Mouse (Mus musculus) natural killer cell, adult 2 months (primary cell): ENCODE results near the gene Slc6a3.

ENCODE experiments used
- DNase-seq, 2 experiments: peaks; one replicate each; pipeline ENCODE4 v3.0.0; 2022; ENCODE audit warnings: low spot score in 2 of 2

Slc6a3 gene

DNA sequence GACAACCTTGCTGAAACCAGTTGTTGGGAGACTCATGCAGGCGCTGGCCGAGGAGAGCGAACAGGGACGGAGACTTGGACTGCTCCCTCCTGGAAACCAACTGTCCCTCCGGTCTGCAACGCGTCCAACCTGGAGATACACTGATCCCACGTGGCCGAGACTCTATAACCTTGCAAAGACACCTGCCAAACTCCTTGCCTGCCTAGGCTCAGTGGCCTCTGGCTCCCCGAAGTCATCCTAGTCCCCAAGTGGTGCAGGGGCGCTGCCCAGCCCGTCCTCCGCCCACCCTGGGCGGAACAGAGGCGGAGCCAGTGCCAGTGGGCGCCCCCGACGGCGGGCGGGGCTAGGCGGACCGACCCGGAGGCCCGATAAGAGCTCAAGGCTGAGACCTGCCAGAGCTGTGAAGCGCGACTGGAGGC, at the start of gene Slc6a3:
Gene Slc6a3, plus strand, starts transcription at position 345 of the 419 bp plus-strand sequence.
- no peak for DNase-seq

DNA sequence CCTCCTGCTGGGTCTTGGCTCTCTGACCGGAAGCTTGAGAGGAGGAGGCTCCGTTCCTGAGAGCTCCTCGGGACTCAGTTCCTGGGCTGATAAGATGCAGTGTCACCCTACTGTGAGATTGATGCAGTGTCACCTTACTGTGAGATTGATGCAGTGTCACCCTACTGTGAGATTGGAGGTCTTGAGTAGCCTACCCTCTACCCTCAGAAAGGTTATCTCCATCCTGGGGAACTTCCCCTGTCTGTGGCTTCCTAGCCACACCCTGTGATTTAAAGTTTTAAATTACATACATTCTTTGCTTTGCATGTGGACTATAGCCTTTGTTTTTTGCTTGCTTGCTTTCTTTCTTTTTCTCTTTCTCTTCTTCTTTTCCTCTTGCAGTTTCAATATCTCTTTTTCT, 48.4 kb upstream of the Slc6a3 start:
- DNase-seq, result no peak

DNA sequence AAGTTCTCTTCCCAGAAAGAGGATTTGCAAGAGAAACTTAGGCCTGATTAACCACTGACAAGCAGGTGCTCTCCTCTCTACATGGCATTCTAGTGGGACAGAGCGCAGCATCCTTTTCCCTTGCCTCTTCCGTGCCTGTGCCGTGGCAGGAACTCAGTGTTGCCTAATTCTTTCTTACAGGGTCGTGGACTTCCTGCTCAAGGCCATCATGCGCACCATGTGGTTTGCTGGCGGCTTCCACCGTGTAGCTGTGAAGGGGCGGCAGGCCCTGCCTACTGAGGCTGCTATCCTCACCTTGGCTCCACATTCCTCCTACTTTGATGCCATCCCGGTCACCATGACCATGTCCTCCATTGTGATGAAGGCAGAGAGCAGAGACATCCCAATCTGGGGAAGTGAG, 47.8 kb upstream of the Slc6a3 start:
- no peak for DNase-seq

GRCm38 (mm10) chr13:73489986-73490385, 46.6 kb upstream of the Slc6a3 start:
- peak in 1 of 2 experiments; percentile 12 for DNase-seq

DNA sequence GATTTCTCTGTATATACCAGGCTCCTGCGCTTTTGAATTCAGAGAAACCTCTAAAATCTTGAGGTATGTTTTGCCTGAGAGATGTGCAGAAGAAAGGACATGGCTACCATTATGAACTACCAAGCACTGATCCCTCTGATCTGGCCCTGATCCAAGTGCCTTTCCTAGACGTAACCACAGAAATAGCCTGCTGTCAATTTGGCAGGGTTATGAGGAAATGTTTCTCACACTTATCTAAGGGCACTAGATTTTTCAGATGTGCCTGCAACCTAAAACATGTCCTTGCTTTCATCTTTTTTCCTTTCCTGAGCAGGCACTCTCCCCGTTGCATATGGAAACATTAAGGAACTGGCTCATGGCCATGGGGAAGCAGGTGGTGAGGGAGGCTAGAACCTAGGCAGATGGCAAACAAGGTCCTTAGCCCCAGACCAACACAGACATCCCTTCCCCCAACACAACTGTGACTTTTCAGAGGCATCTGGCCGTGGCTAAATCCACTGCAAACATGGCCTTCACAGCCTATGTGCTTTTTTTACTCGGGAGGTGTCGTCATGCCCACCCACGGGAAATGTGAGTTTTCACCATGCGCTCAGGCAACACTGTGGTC, 45.9 kb upstream of the Slc6a3 start:
- no peak for DNase-seq

DNA sequence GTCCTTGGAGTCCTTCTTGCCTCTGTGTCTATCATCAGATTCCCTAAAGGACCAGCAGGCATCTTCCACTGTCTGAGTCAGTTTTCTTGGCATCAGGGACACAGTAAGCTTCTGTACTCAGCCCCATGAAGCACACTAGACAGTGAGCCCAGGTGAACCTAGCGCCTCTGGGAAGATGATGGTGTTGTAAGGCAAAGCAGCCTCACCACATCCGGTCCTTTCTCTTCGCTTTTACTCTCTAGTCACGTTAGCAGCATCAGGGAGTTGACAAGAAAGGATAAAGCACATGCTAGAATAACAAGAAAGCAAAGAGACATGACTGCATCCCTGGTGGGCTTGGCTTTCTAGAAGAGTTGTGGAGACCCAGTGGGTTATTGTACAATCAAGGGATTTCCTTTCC, 43.4 kb upstream of the Slc6a3 start:
- no peak for DNase-seq

- DNase-seq, result no peak
Observed at GRCm38 (mm10) chr13:73494528-73494927, 42.0 kb upstream of the Slc6a3 start.

GRCm38 (mm10) chr13:73496137-73496536, 40.4 kb upstream of the Slc6a3 start:
- no peak for DNase-seq

GRCm38 (mm10) chr13:73499893-73500604, 36.5 kb upstream of the Slc6a3 start:
- no peak for DNase-seq

- peak in 1 of 2 experiments; percentile 35 for DNase-seq
Observed at GRCm38 (mm10) chr13:73502719-73503118, 33.8 kb upstream of the Slc6a3 start.

GRCm38 (mm10) chr13:73505686-73506467, 30.7 kb upstream of the Slc6a3 start:
- peak; percentile 46 to 81 for DNase-seq

GRCm38 (mm10) chr13:73508817-73509550, 27.6 kb upstream of the Slc6a3 start:
- no peak for DNase-seq

DNA sequence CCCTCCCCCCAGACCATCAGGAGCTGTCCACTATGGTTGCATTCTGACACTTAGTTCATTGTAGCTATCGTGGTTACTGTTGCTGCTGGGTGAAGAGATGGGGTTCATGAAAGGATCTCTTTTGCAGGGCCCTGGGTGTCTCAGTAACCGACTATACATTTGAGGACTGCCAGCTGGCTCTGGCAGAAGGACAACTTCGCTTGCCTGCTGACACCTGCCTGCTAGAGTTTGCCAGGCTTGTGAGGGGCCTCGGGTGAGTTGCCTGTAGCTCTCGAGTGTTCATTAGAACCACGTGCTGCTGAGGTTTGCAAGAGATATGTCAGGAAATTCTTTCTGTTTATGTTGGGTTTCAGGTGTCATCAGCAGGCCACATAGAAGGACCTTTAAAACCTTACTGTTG, 26.7 kb upstream of the Slc6a3 start:
- DNase-seq, result no peak

GRCm38 (mm10) chr13:73512776-73513673, 23.5 kb upstream of the Slc6a3 start:
- peak; percentile 49 to 66 for DNase-seq

DNA sequence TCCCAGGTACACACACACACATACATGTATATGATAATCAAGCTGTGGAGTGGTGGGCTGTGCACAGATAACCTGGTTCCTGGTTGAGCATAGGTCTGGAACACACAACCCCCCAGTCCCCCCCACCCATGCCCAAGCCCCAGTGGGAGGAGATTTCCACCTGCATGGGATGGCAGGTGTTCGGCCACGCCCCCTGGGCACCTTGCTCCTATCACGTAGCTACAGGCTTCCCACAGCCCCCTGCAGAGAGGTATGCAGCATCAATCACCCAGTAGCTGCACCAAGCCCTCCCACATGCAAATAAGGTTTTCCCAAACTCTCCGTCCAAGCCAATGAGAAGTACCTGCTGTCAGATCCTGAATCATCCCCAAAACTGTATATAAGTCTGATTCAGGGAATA, 19.7 kb upstream of the Slc6a3 start:
- DNase-seq, result no peak

- DNase-seq, result no peak
Observed at GRCm38 (mm10) chr13:73533716-73534115, 2.8 kb upstream of the Slc6a3 start.

GRCm38 (mm10) chr13:73535287-73535686, 1.3 kb upstream of the Slc6a3 start:
- no peak for DNase-seq

DNA sequence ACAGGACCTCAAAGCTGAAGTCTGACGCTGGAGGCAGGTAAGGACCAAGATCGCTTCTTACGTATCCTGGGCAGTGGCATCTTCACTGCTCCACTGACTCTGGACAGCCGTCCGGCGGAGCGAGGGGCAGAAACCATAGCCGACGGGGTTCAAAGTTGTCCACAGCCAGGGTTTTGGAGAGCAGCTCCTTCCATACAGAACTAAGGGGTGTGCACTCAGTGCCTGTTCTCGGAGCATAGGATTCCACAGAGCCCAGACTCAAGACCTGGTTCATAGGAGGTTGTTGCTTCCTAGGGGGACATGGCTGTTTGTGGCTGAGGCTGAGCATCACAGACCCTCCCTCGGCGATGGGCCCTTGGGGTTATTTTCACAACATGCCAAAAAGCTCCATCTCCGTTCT, 277 bp downstream of the Slc6a3 start:
- DNase-seq, result no peak

- no peak for DNase-seq
Observed at GRCm38 (mm10) chr13:73564201-73564600, 27.7 kb downstream of the Slc6a3 start.

DNA sequence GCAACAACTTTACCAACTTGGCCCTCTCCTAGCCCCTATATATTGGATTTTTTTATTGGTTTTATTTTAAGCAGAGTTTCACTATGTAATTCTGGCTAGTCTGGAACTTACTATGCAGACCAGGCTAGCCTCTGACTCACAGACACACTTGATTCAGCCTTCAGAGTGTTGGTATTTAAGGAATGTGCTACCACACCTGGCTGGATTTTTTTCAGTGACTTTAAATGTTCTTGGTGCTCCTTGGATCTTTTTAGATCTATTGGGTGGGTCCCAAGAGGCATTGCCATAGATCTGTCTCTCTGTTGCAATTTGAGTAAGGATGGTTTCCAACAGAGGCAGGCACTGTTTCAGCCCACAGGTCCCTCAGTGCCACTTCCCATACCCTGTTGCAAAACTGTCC, 38.5 kb downstream of the Slc6a3 start:
- DNase-seq, result no peak

- no peak for DNase-seq
Observed at GRCm38 (mm10) chr13:73577277-73577676, 40.7 kb downstream of the Slc6a3 start.
